Mouse (Mus musculus): ENCODE measurements at regions not wholly inside any gene's neighbourhood (a gene's known extent, or its start where the extent isn't known, plus 50 kb on each side); places are given as distances from the start of the nearest gene placed in this dataset.
"Not testable (repeated sequence)": the region's sequence is repeated elsewhere in the genome, so short reads cannot be mapped to it uniquely, and the experiment has no call there.

- whole genome bisulfite sequencing = 76% methylated on average over 4 of the region's 4 CpGs
- no peak for ATAC-seq (replicated peaks; ENCODE audit: insufficient number of reproducible peaks, insufficient read depth, low FRiP score, low read depth)
Measured at GRCm38 (mm10) chr6:22716864-22717557, 158.3 kb upstream of the Ptprz1 start.

GRCm38 (mm10) chr6:22716144-22716856 is 159.0 kb upstream of the Ptprz1 start:
- WGBS = 67% methylated on average over 7 of the region's 7 CpGs
- ATAC-seq (replicated peaks; ENCODE audit: insufficient number of reproducible peaks, insufficient read depth, low FRiP score, low read depth) = no peak
- H3K4me3 ChIP-seq = no peak overlapping the region
- no peak overlapping the region for H3K27ac ChIP-seq
- peaks cover 2% of the 10 kb centered on the region; the same call in 1 of the 2 replicates for H3K4me1 ChIP-seq (replicated peaks)
- H3K9ac ChIP-seq = no peak overlapping the region
- H3K4me2 ChIP-seq = no peak overlapping the region
- no peaks in the 10 kb centered on the region for H3K9me3 ChIP-seq (replicated peaks)
- H3K27me3 ChIP-seq = no peaks in the 10 kb centered on the region
- H3K36me3 ChIP-seq = no peaks in the 10 kb centered on the region

More at GRCm38 (mm10) chr6:22716864-22717557, 158.3 kb upstream of the Ptprz1 start:
- Histone ChIP-seq H3K27me3 (no peaks in the 10 kb centered on the region), H3K4me3 (no peak overlapping the region), H3K9ac (no peak overlapping the region), H3K4me2 (no peak overlapping the region), H3K9me3 (replicated peaks) (no peaks in the 10 kb centered on the region), H3K36me3 (no peaks in the 10 kb centered on the region), H3K27ac (no peak overlapping the region), H3K4me1 (replicated peaks) (peaks cover 2% of the 10 kb centered on the region; the same call in 1 of the 2 replicates)

- Histone ChIP-seq H3K27me3 (no peaks in the 10 kb centered on the region), H3K9ac (no peak overlapping the region), H3K36me3 (no peaks in the 10 kb centered on the region), H3K27ac (no peak overlapping the region), H3K4me2 (no peak overlapping the region), H3K9me3 (replicated peaks) (no peaks in the 10 kb centered on the region), H3K4me3 (no peak overlapping the region), H3K4me1 (replicated peaks) (no peaks in the 10 kb centered on the region)
- ATAC-seq (replicated peaks; ENCODE audit: insufficient number of reproducible peaks, insufficient read depth, low FRiP score, low read depth) = no peak
Measured at GRCm38 (mm10) chr6:22698187-22698586, 177.1 kb upstream of the Ptprz1 start.

GRCm38 (mm10) chr6:22688678-22689126 is 186.6 kb upstream of the Ptprz1 start:
- no peak overlapping the region for H3K4me2 ChIP-seq
- H3K36me3 ChIP-seq = no peaks in the 10 kb centered on the region

GRCm38 (mm10) chr6:22674586-22674929 is 200.7 kb upstream of the Ptprz1 start:
- H3K36me3 ChIP-seq = no peaks in the 10 kb centered on the region
- WGBS = 68% methylated on average over 1 of the region's 1 CpGs
- H3K9me3 ChIP-seq (replicated peaks) = no peaks in the 10 kb centered on the region
- no peak overlapping the region for H3K27ac ChIP-seq
- no peak overlapping the region for H3K4me3 ChIP-seq
- H3K9ac ChIP-seq = no peak overlapping the region
- H3K27me3 ChIP-seq = no peaks in the 10 kb centered on the region
- ATAC-seq (replicated peaks; ENCODE audit: insufficient number of reproducible peaks, insufficient read depth, low FRiP score, low read depth) = no peak
- no peaks in the 10 kb centered on the region for H3K4me1 ChIP-seq (replicated peaks)
- H3K4me2 ChIP-seq = no peak overlapping the region

More at GRCm38 (mm10) chr6:22688678-22689126, 186.6 kb upstream of the Ptprz1 start:
- H3K27me3 ChIP-seq = no peaks in the 10 kb centered on the region
- 28% methylated on average over 7 of the region's 7 CpGs for WGBS
- H3K9ac ChIP-seq = no peak overlapping the region
- peaks cover 5% of the 10 kb centered on the region; the same call in 1 of the 2 replicates for H3K4me1 ChIP-seq (replicated peaks)
- H3K27ac ChIP-seq = no peak overlapping the region
- H3K9me3 ChIP-seq (replicated peaks) = no peaks in the 10 kb centered on the region
- ATAC-seq (replicated peaks; ENCODE audit: insufficient number of reproducible peaks, insufficient read depth, low FRiP score, low read depth) = no peak
- H3K4me3 ChIP-seq = no peak overlapping the region

- Histone ChIP-seq H3K27ac (no peak overlapping the region), H3K4me2 (no peak overlapping the region), H3K27me3 (no peaks in the 10 kb centered on the region), H3K4me3 (no peak overlapping the region), H3K4me1 (replicated peaks) (no peaks in the 10 kb centered on the region), H3K36me3 (no peaks in the 10 kb centered on the region), H3K9ac (no peak overlapping the region), H3K9me3 (replicated peaks) (no peaks in the 10 kb centered on the region)
- WGBS = 69% methylated on average over 2 of the region's 2 CpGs
- ATAC-seq (replicated peaks; ENCODE audit: insufficient number of reproducible peaks, insufficient read depth, low FRiP score, low read depth) = no peak
Measured at GRCm38 (mm10) chr6:22673919-22674585, 201.2 kb upstream of the Ptprz1 start.

GRCm38 (mm10) chr6:22671524-22671923 is 203.8 kb upstream of the Ptprz1 start:
- Histone ChIP-seq H3K36me3 (no peaks in the 10 kb centered on the region), H3K9ac (no peak overlapping the region), H3K4me3 (no peak overlapping the region), H3K4me1 (replicated peaks) (no peaks in the 10 kb centered on the region), H3K27me3 (no peaks in the 10 kb centered on the region), H3K4me2 (no peak overlapping the region), H3K9me3 (replicated peaks) (no peaks in the 10 kb centered on the region), H3K27ac (no peak overlapping the region)
- WGBS = 78% methylated on average over 1 of the region's 1 CpGs
- ATAC-seq (replicated peaks; ENCODE audit: insufficient number of reproducible peaks, insufficient read depth, low FRiP score, low read depth) = no peak

GRCm38 (mm10) chr6:22668190-22668975 is 206.9 kb upstream of the Ptprz1 start:
- WGBS = 66% methylated on average over 7 of the region's 7 CpGs
- H3K4me2 ChIP-seq = no peak overlapping the region
- ATAC-seq (replicated peaks; ENCODE audit: insufficient number of reproducible peaks, insufficient read depth, low FRiP score, low read depth) = no peak
- H3K36me3 ChIP-seq = no peaks in the 10 kb centered on the region
- H3K9ac ChIP-seq = no peak overlapping the region
- H3K4me1 ChIP-seq (replicated peaks) = no peaks in the 10 kb centered on the region
- no peaks in the 10 kb centered on the region for H3K9me3 ChIP-seq (replicated peaks)
- H3K27me3 ChIP-seq = no peaks in the 10 kb centered on the region
- no peak overlapping the region for H3K27ac ChIP-seq
- H3K4me3 ChIP-seq = no peak overlapping the region

GRCm38 (mm10) chr6:22657401-22657800 is 217.9 kb upstream of the Ptprz1 start:
- H3K27ac ChIP-seq; H3K9ac ChIP-seq; ATAC-seq (replicated peaks; ENCODE audit: insufficient number of reproducible peaks, insufficient read depth, low FRiP score, low read depth); H3K4me3 ChIP-seq; H3K36me3 ChIP-seq; H3K4me1 ChIP-seq (replicated peaks); H3K9me3 ChIP-seq (replicated peaks); H3K4me2 ChIP-seq; H3K27me3 ChIP-seq: not testable (repeated sequence)
- 92% methylated on average over 15 of the region's 15 CpGs for WGBS

GRCm38 (mm10) chr6:22640100-22640499 is 235.2 kb upstream of the Ptprz1 start:
- no peaks in the 10 kb centered on the region for H3K36me3 ChIP-seq
- no peak overlapping the region for H3K4me3 ChIP-seq
- H3K27me3 ChIP-seq = no peaks in the 10 kb centered on the region
- H3K9me3 ChIP-seq (replicated peaks) = no peaks in the 10 kb centered on the region
- ATAC-seq (replicated peaks; ENCODE audit: insufficient number of reproducible peaks, insufficient read depth, low FRiP score, low read depth) = no peak
- no peaks in the 10 kb centered on the region for H3K4me1 ChIP-seq (replicated peaks)
- H3K4me2 ChIP-seq = no peak overlapping the region
- H3K27ac ChIP-seq = no peak overlapping the region
- no peak overlapping the region for H3K9ac ChIP-seq

- Histone ChIP-seq H3K36me3 (no peaks in the 10 kb centered on the region), H3K4me1 (replicated peaks) (no peaks in the 10 kb centered on the region), H3K27me3 (no peaks in the 10 kb centered on the region), H3K9ac (no peak overlapping the region), H3K4me2 (no peak overlapping the region), H3K9me3 (replicated peaks) (no peaks in the 10 kb centered on the region), H3K27ac (no peak overlapping the region), H3K4me3 (no peak overlapping the region)
- 90% methylated on average over 3 of the region's 3 CpGs for WGBS
- no peak for ATAC-seq (replicated peaks; ENCODE audit: insufficient number of reproducible peaks, insufficient read depth, low FRiP score, low read depth)
Measured at GRCm38 (mm10) chr6:22635141-22635540, 240.2 kb upstream of the Ptprz1 start.

Measured in heart, embryonic 15.5 days (tissue).